Mouse (Mus musculus) heart, postnatal 25 days (tissue): ENCODE data around the gene Mks1. TPM values are rescaled to one million over a fixed set of nuclear protein-coding genes. Genes with fewer than 3 reads are reported as not detected.
A peak's percentile ranks its signal among the peaks of the same experiment; 100 is the strongest.
"Not testable (repeated sequence)": the region's sequence is repeated elsewhere in the genome, so short reads cannot be mapped to it uniquely, and the experiment has no call there.

Experiments
- DNase-seq: peaks from one replicate; pipeline ENCODE4 v3.0.0; 2022; ENCODE audit warnings: low spot score
- intact Hi-C: fragments of 180-260 bp; cut with DNase I; formaldehyde crosslinking; loops from one replicate; pipeline ENCODE4 v1.15.1; 2025
- total RNA-seq, 2 experiments: library from RNA; stranded (reverse); gene quantifications; 2 replicates each; pipeline ENCODE4 v1.2.3; 2021

Mks1 gene
- total RNA-seq: 1 to 10 TPM; 2.5 to 3.1 TPM

DNA sequence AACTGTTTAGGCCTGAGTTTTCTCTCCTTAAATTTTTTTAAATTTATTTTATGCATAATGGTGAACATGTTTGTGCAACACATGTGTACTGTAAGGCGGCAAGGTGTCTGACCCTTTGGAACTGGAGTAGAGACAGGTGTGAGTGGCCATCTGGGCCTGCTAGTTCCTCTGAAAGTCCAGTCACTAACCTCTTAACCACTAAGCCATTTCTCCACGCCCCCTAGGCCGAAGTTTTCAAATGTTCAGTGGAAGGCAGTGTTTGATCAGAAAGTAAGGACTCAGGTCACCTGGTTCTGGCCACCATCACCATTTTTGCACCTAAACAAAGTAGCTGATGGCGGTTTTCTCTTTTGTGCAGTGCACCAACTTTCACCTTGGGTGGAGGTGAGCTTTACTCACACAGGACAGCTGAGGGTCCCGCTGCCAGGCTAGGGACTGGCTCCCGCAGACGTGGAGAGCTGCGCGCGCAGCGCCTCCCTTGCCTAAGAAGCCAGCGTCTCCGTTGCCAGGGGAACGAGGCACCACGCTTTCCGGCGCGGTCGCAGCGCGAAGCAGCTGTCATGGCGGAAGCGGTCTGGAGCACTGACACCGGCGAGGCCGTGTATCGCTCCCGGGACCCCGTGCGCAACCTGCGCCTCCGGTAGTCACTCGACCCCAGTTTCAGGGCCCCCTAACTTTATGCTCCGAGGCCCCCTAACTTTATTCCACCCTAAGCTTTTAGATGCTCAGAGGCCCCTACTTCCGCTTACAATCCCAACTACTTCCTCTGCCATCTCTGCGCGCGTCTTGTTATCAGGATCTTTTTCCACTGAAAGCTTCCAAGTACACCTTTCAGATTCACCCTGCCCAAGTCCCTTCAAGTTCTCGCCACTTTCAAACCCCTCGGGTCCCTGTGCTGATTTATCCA is at the start of gene Mks1:
Gene Mks1, plus strand, starts transcription at position 526 of the 907 bp plus-strand sequence.
- intact Hi-C loops: no loop called here
- DNase-seq: peak; percentile 72

GRCm38 (mm10) chr11:87805448-87805847 is 47.6 kb upstream of the Mks1 start:
- intact Hi-C loops: no loop called here
- DNase-seq: no peak

DNA sequence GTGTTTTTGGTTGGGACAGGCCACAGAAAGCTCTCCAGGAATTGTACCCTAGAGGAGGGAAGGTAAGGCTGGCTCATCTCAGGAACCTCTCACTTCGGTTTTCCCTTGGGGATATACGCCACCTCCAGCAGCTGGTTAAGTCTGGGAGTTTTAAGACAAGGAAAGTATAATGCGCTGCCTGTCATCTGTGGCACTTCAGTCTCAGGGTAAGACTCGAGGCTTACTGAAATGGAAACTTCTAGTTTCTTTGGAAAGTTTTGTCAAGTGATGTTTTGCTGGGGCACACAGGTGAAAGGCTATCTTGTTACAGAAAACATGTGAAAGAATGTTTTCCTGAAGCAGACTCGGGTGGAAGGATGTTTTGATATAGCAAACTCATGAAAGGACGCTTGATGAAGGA is 45.6 kb upstream of the Mks1 start:
- intact Hi-C loops: no loop called here
- no peak for DNase-seq

GRCm38 (mm10) chr11:87808236-87808635 is 44.8 kb upstream of the Mks1 start:
- DNase-seq: no peak
- intact Hi-C loops: no loop called here

- no peak for DNase-seq
- intact Hi-C loops: no loop called here
Measured at GRCm38 (mm10) chr11:87811396-87811795, 41.6 kb upstream of the Mks1 start.

- DNase-seq: no peak
- intact Hi-C loops: no loop called here
Measured at GRCm38 (mm10) chr11:87814831-87815230, 38.2 kb upstream of the Mks1 start.

- intact Hi-C loops: loop anchor here (2.0 kb wide), 1 partner anchor 154 kb away; the partner anchor contains the start of gene Rnf43
- DNase-seq: no peak
Measured at GRCm38 (mm10) chr11:87816707-87817442, 36.1 kb upstream of the Mks1 start.

GRCm38 (mm10) chr11:87817443-87817773 is 35.6 kb upstream of the Mks1 start:
- intact Hi-C loops: loop anchor here (2.0 kb wide), 1 partner anchor 155 kb away; the partner anchor contains the start of gene Rnf43
- DNase-seq: no peak

- intact Hi-C loops: no loop called here
- DNase-seq: no peak
Measured at GRCm38 (mm10) chr11:87821502-87821901, 31.5 kb upstream of the Mks1 start.

GRCm38 (mm10) chr11:87828239-87828900 is 24.6 kb upstream of the Mks1 start, which contains the start of gene Lpo:
Gene Lpo, minus strand, starts transcription at chr11:87828289.
- DNase-seq: no peak
- intact Hi-C loops: no loop called here

DNA sequence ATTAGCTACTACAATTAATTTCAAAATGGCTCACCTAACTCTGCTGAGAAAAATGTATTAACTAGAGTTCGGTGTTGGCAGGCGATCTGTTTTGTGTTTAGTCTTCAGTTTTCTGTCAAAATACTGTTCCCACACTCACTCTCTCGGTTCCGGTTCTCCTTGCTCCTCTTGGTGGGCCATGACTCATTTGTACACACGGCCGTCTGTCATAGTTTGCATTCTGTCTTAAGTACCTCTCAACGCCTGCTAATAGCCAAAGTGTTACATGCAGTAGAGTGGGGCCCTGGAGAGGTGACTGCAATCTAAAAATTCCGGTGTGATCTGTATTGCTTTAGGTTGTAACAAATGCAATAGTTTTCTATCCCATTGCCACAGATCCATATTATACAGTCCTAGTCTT is 12.3 kb upstream of the Mks1 start:
- DNase-seq: no peak
- intact Hi-C loops: no loop called here

GRCm38 (mm10) chr11:87841436-87841835 is 11.6 kb upstream of the Mks1 start:
- DNase-seq: no peak
- intact Hi-C loops: no loop called here

DNA sequence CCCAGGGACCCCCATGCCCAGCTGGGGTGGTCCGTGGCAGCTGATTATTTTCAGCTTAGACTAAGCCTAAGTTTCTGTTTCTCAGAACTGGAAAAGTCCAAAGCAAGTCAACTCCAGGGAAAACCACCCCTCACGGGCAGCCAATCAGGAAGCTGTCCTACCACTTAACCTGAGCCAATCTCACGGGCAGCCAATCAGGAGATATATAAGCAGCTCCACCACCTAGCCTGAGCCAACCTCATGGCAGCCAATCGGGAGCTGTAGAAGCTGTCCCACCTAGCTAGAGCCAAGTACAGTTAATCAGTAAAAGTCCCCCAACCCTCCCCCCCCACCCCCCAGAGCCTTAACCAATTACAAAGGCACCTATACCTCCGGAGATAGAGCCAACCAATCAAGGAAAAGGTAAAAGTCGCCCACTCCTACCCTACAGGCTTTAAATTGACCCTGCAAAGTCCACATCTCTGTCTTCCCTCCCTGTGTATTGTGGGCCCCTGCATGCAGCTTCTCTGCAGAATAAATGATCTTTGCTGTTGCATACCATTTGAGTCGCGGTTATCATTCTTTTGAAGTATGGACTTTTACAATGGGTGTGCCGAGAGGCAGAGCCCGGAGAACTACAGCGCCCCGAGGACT is 5.9 kb upstream of the Mks1 start:
- no peak for DNase-seq
- intact Hi-C loops: no loop called here

GRCm38 (mm10) chr11:87847884-87848283 is 5.1 kb upstream of the Mks1 start:
- no peak for DNase-seq
- intact Hi-C loops: no loop called here

GRCm38 (mm10) chr11:87853597-87853954 is 561 bp downstream of the Mks1 start:
- DNase-seq: no peak
- intact Hi-C loops: no loop called here

DNA sequence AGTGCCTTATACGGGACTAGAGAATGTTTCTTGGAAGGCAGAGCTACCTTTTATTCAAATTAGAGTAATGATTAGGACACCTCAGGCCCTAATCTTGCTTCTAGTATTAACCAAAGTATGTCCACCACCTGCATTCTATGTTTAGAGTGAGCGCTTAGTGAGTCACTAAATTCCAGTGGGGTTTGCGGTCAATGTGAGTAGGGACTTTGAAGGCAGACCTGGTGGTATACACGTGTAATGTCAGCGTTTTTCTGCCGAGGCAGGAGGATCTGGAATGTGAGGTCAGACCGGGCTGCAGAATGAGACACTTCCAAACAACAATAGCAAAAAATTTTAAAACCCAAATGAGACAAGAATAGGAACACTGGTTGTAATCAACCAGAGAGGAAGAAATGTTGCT is 1.5 kb downstream of the Mks1 start:
- intact Hi-C loops: no loop called here
- DNase-seq: no peak

- no peak for DNase-seq
- intact Hi-C loops: no loop called here
Measured at GRCm38 (mm10) chr11:87859273-87859672, 6.3 kb downstream of the Mks1 start.

DNA sequence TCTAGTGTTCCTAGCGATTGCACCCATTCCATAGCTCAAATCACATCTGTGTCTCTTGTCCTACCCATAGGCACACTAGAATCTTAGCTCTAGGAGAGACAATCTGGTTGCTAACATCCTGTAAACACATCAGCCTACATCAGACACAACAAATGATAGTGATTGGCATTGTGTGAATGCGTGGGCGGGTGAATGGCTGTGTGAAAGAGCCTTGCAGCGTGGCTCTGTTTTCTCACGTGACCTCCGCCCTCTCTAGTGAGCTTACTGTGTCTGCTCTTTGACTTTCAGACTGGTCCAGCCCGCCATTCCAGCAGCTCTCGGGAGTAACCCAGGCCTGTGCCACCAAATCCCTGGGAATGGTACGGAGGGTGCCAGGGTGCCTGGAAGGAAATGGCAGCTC is 7.4 kb downstream of the Mks1 start:
- no peak for DNase-seq
- intact Hi-C loops: no loop called here

DNA sequence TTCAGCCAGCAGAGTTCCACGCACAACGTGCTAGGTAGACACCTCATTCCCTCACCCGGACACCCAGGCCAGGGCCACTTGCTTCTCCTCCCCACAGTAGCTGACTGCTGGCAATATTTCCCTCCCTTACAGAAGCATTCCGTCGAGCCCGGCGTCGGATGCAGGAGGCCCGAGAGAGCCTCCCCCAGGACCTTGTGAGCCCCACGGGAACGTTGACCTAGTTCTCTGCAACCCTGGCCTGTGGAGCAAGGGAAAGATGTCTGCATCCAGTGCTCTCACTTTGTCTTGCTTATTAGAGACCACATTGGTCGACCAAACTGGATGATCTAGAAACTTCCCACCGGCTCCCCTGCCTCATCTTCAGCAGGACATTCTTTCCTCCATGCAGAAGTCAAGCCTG is 9.8 kb downstream of the Mks1 start:
- DNase-seq: no peak

DNA sequence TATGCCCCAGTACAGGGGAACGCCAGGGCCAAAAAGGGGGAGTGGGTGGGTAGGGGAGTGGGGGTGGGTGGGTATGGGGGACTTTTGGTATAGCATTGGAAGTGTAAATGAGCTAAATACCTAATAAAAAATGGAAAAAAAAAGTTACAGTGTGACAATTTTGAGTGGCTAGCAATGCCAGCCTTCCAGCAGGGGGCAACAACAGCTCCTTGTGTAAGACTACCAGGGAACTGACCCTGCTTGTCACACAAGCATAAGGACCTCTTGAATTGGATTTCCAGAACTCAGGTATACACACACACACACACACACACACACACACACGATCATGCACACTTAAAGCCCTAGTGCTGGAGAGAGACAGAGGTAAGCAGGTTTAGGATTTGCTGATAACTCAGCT is 13.9 kb downstream of the Mks1 start:
- intact Hi-C loops, DNase-seq: not testable (repeated sequence)

More for the DNA sequence above, 9.8 kb downstream of the Mks1 start:
- intact Hi-C loops: no loop called here
